Mouse (Mus musculus) neural tube, embryonic 14.5 days (tissue): ENCODE results near the gene Neil1. TPM values are rescaled to one million over a fixed set of nuclear protein-coding genes. Genes with fewer than 3 reads are reported as not detected.

Source experiments
- ATAC-seq: fragments of 200-750 bp; cut with Nextera tagmentation; 2 replicates; pipeline ENCODE4 v1.8.0; 2017; ENCODE audit warnings: low read depth, mild to moderate bottlenecking, moderate TSS enrichment, moderate library complexity
- H3K27ac ChIP-seq: fragments of 300-500 bp; sonication (generic); 2 replicates; pipeline ENCODE4 v1.5.1; 2014; ENCODE audit warnings: low read depth, mild to moderate bottlenecking, control low read depth, low read length, moderate library complexity, mixed read lengths
- H3K27me3 ChIP-seq: fragments of 300-500 bp; sonication (generic); 2 replicates; pipeline ENCODE4 v1.6.1; 2014; ENCODE audit warnings: low read length; ENCODE audit not compliant: control insufficient read depth, insufficient read depth
- H3K36me3 ChIP-seq: fragments of 300-500 bp; sonication (generic); 2 replicates; pipeline ENCODE4 v1.6.1; 2014; ENCODE audit warnings: low read length, mixed read lengths; ENCODE audit not compliant: control insufficient read depth, insufficient read depth
- H3K4me1 ChIP-seq: fragments of 300-500 bp; sonication (generic); 2 replicates; pipeline ENCODE4 v1.6.1; 2014; ENCODE audit warnings: low read length; ENCODE audit not compliant: control insufficient read depth, insufficient read depth
- H3K4me2 ChIP-seq: fragments of 300-500 bp; sonication (generic); 2 replicates; pipeline ENCODE4 v1.6.1; 2014; ENCODE audit warnings: mild to moderate bottlenecking, low read depth, low read length, control low read depth
- H3K4me3 ChIP-seq: fragments of 300-500 bp; sonication (generic); 2 replicates; pipeline ENCODE4 v1.5.1; 2014; ENCODE audit warnings: low read depth, low read length, control low read depth, mixed read lengths
- H3K9ac ChIP-seq: fragments of 300-500 bp; sonication (generic); replicated peaks from 2 replicates; pipeline ENCODE4 v1.6.1; 2014; ENCODE audit warnings: low read depth, mild to moderate bottlenecking, control low read depth, low read length, mixed read lengths
- H3K9me3 ChIP-seq: fragments of 300-500 bp; sonication (generic); 2 replicates; pipeline ENCODE4 v1.6.1; 2016; ENCODE audit warnings: low read length; ENCODE audit not compliant: control insufficient read depth
- WGBS: fragments of 180-500 bp; shearing (Covaris S2); extraction: QIAGEN DNeasy Blood & Tissue Kit; methylation state at CpG from one replicate; pipeline ENCODE4 v1.1.7; 2014; 5-methylcytosine and 5-hydroxymethylcytosine counted together
- polyA plus RNA-seq: library from polyadenylated mRNA; unstranded; fragments of >200 nt; fragmentation: Nextera tagmentation; extraction: Ambion mirVana; gene quantifications from 2 replicates; pipeline ENCODE4 v1.2.1, GENCODE M21; 2014

Neil1 gene
- polyA plus RNA-seq, result 6.6 and 7.7 TPM in 2 replicates

DNA sequence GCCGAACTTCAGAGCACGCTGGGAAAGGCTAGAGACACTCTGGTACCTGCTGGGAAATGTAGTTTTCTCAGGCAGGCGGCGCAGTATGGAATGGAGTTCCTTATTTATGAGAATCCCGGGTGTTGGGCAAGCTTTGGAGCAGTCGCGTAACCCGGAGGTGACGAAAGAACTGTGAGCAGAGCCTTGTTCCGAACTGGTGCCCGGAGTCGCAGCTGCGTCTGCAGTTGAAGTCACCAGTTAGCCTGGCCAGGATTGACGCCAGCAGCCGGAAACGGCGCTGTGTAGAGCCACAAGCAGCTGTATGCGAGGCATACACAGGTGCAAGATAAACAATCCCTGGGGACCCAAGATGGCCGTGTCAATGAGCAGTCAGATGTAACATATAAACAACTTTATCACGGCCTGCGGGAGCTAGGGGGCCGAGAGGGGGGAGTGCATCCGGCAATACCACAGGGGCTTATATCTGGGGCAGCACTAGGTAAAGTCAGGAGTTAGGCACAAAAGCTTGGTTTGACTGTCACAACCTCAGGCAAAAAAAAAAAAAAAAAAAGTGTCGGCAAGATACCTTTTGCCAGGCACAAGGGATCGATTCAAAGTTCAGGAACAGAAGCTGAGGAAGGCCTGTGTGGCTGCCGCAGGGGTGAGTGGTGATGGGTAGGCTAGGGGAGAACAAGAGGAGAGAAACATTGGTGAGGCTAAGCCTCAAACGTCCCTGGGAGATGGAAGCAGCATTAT, at the start of gene Neil1:
Gene Neil1 (minus strand): TSS at position 162 of the 735 bp plus-strand sequence.
- peak within 1 kb of the TSS; percentile 50 for H3K4me3 ChIP-seq
- H3K9me3 ChIP-seq, result no peaks in the 10 kb centered on the region
- WGBS, result under 1% methylated on average over 27 of the region's 27 CpGs
- no peaks in the 10 kb centered on the region for H3K27me3 ChIP-seq
- peak; percentile 94 for ATAC-seq
- peak within 1 kb of the TSS; percentile 90 for H3K27ac ChIP-seq
- H3K9ac ChIP-seq, result peak within 1 kb of the TSS; percentile 67
- H3K36me3 ChIP-seq, result no peaks in the 10 kb centered on the region
- H3K4me2 ChIP-seq, result peak within 1 kb of the TSS; percentile 80
- peaks cover 14% of the 10 kb centered on the region for H3K4me1 ChIP-seq

DNA sequence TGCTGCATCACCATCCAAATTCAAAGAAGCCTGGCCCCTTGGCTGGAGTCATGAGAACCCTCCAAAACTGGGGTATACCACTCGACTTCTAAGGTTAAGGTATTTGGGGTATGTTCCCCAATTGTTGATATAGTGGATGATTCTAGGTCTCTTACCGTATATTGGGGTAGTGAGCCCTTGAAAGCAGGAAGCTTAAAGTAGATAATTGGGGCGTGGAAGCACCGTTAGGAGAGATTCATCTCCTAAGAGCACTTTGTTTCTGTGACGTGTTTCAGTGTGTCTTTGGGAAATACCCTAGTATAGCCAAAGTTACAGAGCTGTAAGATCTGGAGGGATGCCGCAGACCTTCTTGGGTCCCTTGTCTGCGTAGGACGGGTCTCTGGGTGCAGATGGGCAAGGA, 49.3 kb upstream of the Neil1 start:
- Histone ChIP-seq H3K4me3 (no peak overlapping the region), H3K9me3 (no peaks in the 10 kb centered on the region), H3K4me2 (no peak overlapping the region), H3K36me3 (no peaks in the 10 kb centered on the region), H3K4me1 (no peaks in the 10 kb centered on the region), H3K9ac (no peak overlapping the region), H3K27me3 (no peaks in the 10 kb centered on the region), H3K27ac (no peak overlapping the region)
- no peak for ATAC-seq
- 75% methylated on average over 8 of the region's 8 CpGs for WGBS

DNA sequence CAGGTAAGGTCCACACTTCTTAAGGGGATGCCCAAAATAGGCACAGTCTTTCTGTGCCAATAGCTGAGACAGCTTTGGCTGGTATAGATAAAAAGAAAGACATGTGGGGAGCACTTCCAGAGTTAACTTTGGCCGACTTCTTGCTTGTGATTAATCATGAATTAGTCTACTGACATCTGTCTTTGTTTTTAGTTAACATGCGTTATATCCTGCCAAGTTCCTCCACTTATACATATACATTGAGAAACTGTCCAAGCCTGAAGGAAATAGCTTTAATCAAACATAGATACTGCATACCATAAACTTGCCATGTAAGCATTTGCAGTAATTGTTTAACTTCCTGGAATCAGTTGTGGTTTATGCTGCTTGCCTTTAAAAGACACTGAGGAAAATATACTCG, 48.6 kb upstream of the Neil1 start:
- no peak for ATAC-seq
- H3K4me2 ChIP-seq, result no peak overlapping the region
- no peak overlapping the region for H3K9ac ChIP-seq
- no peaks in the 10 kb centered on the region for H3K9me3 ChIP-seq
- H3K4me1 ChIP-seq, result no peaks in the 10 kb centered on the region
- WGBS, result 85% methylated on average over 3 of the region's 3 CpGs
- H3K27ac ChIP-seq, result no peak overlapping the region
- no peaks in the 10 kb centered on the region for H3K36me3 ChIP-seq
- H3K27me3 ChIP-seq, result no peaks in the 10 kb centered on the region
- H3K4me3 ChIP-seq, result no peak overlapping the region

DNA sequence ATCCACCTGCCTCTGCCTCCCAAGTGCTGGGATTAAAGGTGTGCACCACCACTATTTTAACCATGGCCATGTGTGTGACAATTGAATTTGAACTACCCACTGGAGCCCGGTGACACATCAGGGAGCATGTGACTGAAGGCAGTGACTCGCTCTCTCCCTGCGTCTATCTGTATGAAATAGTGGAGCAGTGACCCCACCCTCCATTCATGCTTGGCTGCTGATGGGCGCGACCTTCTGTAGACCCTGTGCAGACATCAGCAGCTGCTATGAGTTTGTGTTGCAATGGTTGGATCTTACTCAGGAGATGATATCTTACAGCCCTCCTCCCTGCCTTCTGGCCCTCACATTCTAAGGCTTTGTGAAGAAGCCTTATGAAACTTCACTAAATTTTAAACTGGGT, 20.3 kb upstream of the Neil1 start:
- Histone ChIP-seq H3K4me2 (no peak overlapping the region), H3K27ac (no peak overlapping the region), H3K4me1 (no peaks in the 10 kb centered on the region), H3K9me3 (no peaks in the 10 kb centered on the region), H3K36me3 (no peaks in the 10 kb centered on the region), H3K4me3 (no peak overlapping the region), H3K9ac (no peak overlapping the region), H3K27me3 (no peaks in the 10 kb centered on the region)
- ATAC-seq, result no peak
- 81% methylated on average over 5 of the region's 5 CpGs for WGBS

DNA sequence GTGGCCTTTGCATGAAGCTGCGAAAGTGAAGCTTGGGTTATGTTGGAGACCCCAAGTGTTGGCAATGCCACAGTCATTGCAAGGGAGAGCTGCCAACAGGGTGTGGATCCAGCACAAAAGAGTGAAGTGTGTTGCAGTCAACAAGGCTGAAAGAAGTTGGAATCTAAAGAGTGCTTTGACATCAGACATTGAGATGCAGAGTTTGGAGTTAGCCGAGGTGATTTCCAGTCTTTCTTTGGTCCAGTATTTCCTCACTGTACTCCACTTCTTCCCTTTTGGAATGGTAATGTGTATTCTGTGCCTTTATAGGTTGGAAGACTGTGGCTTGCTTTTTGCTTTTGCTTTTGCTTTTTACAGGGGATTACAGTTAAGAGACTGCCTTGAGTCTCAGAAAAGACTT, 18.1 kb upstream of the Neil1 start:
- Histone ChIP-seq H3K9ac (no peak overlapping the region), H3K9me3 (no peaks in the 10 kb centered on the region), H3K4me3 (no peak overlapping the region), H3K4me2 (no peak overlapping the region), H3K4me1 (no peaks in the 10 kb centered on the region), H3K27ac (no peak overlapping the region), H3K27me3 (no peaks in the 10 kb centered on the region), H3K36me3 (no peaks in the 10 kb centered on the region)
- 78% methylated on average over 2 of the region's 2 CpGs for WGBS
- ATAC-seq, result no peak

DNA sequence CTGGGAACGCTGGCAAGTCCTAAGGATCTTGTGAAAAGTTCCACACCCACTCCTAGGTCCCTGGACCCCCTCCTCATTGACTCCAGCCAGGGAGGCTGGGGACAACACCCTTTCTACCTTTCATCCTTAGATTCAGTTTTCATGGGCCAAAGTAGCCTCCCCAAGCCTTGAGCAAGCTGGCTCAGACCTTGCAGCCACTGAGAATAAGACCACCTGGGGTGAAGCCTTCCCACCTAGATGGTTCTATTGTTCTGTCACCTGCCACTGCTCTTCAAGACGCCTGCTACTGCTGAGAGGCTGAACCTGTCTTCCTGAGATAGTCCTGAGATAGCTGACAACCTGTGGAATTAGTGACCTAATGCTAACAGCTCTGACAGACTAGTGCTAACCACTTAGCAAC, 15.0 kb upstream of the Neil1 start:
- Histone ChIP-seq H3K27ac (no peak overlapping the region), H3K36me3 (no peaks in the 10 kb centered on the region), H3K4me1 (no peaks in the 10 kb centered on the region), H3K27me3 (no peaks in the 10 kb centered on the region), H3K4me2 (no peak overlapping the region), H3K4me3 (no peak overlapping the region), H3K9ac (no peak overlapping the region), H3K9me3 (no peaks in the 10 kb centered on the region)
- no peak for ATAC-seq
- 42% methylated on average over 2 of the region's 2 CpGs for WGBS

DNA sequence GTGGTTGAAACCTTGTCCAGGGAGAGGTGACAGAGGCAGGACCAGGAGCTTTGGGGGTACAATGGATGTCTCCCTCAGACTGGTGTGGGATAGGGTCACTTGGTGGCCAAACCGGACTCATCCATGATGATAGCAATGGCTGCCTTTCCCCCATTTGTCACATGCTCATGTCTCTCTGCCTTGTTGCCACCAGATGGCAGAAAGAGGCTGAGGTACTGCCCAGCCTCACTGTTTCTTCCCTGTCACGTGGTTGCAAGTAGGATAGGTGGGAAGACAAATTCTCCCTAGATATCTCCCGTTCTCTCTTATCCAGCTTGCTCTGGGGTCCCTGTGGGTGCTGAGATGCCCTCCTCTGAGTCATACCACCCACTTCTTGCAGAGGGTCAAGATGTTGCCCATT, 14.4 kb upstream of the Neil1 start:
- Histone ChIP-seq H3K27ac (no peak overlapping the region), H3K27me3 (no peaks in the 10 kb centered on the region), H3K36me3 (no peaks in the 10 kb centered on the region), H3K9ac (no peak overlapping the region), H3K4me1 (0 out of 2 replicates have a peak, but pooled peaks cover 3% of the 10 kb centered on the region), H3K4me2 (no peak overlapping the region), H3K4me3 (no peak overlapping the region), H3K9me3 (no peaks in the 10 kb centered on the region)
- no peak for ATAC-seq
- WGBS, result 26% methylated on average over 3 of the region's 3 CpGs

DNA sequence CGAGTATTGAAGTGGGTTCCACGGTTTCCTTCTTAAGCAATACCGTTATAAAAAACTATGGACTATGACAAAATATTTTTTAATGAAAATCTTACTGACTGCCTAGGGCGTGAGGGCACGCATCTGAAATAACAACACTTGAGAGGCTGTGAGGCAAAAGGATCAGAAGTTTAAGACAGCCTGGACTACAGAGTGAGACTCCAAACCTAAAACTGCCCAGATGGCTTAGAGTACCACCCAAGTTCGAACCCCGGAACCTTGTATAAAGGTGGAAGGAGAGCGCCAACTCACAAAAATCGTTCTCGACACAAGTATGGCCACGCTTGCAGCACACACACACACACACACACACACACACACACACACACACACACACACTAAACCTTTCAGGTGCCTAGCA, 10.4 kb upstream of the Neil1 start:
- Histone ChIP-seq H3K4me1 (peaks cover 12% of the 10 kb centered on the region), H3K4me3 (peak overlapping the region; percentile 73), H3K9me3 (no peaks in the 10 kb centered on the region), H3K27me3 (no peaks in the 10 kb centered on the region), H3K9ac (peak overlapping the region; percentile 76), H3K27ac (no peak overlapping the region), H3K36me3 (0 out of 2 replicates have a peak, but pooled peaks cover 3% of the 10 kb centered on the region), H3K4me2 (peak overlapping the region; percentile 85)
- 41% methylated on average over 11 of the region's 11 CpGs for WGBS
- ATAC-seq, result peak; percentile 15; the same call in 1 of the 2 replicates

DNA sequence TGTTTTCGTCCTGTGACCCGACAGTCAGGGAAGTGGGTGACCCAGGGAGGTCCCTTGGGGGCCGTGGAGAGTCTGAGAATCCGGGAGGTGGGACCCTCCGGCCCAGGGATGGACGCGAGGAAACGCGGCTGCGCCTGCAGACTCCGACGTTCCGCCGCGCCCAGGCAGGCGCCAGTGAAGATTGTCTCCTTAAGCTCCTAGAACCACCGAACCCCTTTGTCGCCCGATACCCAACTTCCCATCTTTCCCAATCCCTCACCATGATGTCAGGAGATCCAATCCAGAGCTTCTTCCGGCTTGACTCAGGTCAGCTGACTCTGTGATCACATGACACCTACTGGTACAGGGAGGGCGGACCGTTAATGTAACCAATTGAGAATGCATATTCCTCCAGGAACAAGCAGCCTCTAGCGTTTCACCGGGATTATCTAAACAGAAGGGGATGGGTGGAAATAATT, 9.9 kb upstream of the Neil1 start, which contains the start of gene Commd4:
Gene Commd4 (minus strand): TSS at position 319 of the 458 bp plus-strand sequence.
- H3K36me3 ChIP-seq, result 0 out of 2 replicates have a peak, but pooled peaks cover 3% of the 10 kb centered on the region
- peak; percentile 92 for ATAC-seq
- no peaks in the 10 kb centered on the region for H3K9me3 ChIP-seq
- H3K27ac ChIP-seq, result no peak within 1 kb of the TSS
- peaks cover 12% of the 10 kb centered on the region for H3K4me1 ChIP-seq
- H3K4me3 ChIP-seq, result peak within 1 kb of the TSS; percentile 73
- WGBS, result under 1% methylated on average over 24 of the region's 24 CpGs
- H3K27me3 ChIP-seq, result no peaks in the 10 kb centered on the region
- peak within 1 kb of the TSS; percentile 85 for H3K4me2 ChIP-seq
- H3K9ac ChIP-seq, result peak within 1 kb of the TSS; percentile 76
